Mouse (Mus musculus) CH12.LX (cell line): ENCODE data around the gene Spata13.

Source experiments
- CHD2 ChIP-seq: IDR thresholded peaks from 2 replicates; pipeline ENCODE4 v1.6.1; 2011; ENCODE audit warnings: low read length, improper control_type of control experiment
- CTCF ChIP-seq, 2 experiments: IDR thresholded peaks in 1 of 2; conservative IDR thresholded peaks in 1 of 2; 2 replicates each; pipeline ENCODE4 v1.5.1; 2011 to 2012; ENCODE audit warnings: low read depth in 2 of 2, low read length in 2 of 2, improper control_type of control experiment in 1 of 2, inconsistent platforms in 1 of 2, mild to moderate bottlenecking in 1 of 2, moderate library complexity in 1 of 2
- GABPA ChIP-seq: IDR thresholded peaks from 2 replicates; pipeline ENCODE4 v1.6.1; 2012; ENCODE audit warnings: low read depth, low read length, improper control_type of control experiment, inconsistent platforms; ENCODE audit not compliant: insufficient replicate concordance
- MYC ChIP-seq: IDR thresholded peaks from 2 replicates; pipeline ENCODE4 v1.6.1; 2011; ENCODE audit warnings: low read depth, mild to moderate bottlenecking, improper control_type of control experiment, low read length
- POLR2A ChIP-seq: IDR thresholded peaks from 2 replicates; pipeline ENCODE4 v1.6.1; 2011; ENCODE audit warnings: low read depth, mild to moderate bottlenecking, improper control_type of control experiment, low read length
- TBP ChIP-seq: conservative IDR thresholded peaks from 2 replicates; pipeline ENCODE4 v1.6.1; 2011; ENCODE audit warnings: low read depth, low read length, improper control_type of control experiment
- UBTF ChIP-seq: IDR thresholded peaks from 2 replicates; pipeline ENCODE4 v1.6.1; 2012; ENCODE audit warnings: low read depth, mild to moderate bottlenecking, inconsistent platforms, low read length, improper control_type of control experiment, moderate library complexity
- ZKSCAN1 ChIP-seq: IDR thresholded peaks from 2 replicates; pipeline ENCODE4 v1.6.1; 2012; ENCODE audit warnings: low read depth, inconsistent platforms, low read length, improper control_type of control experiment, borderline replicate concordance

DNA sequence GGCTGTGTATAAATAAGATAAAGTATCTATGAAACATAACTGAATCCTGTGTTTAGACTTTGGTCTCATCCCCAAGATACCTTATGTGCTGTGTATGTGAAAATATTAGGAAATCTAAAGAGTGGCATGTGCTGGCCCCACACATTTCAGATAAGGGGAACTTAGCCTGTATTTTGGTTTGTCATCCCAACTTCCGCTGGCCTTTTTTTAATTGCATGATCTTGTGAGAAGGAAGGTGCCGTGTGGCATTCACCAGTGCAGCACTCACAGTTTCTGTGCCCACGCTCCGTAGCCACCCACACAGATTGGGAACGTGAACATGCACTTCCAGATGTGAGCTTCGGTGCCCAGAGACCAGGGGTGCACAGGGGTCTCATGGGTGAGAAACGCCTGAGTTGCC is 123.9 kb downstream of the Spata13 start:
- TF ChIP-seq CTCF (conservative IDR thresholded peaks at IDR 0.05 in 1 of 2, IDR thresholded peaks at IDR 0.05 in 1 of 2; ENCODE audit: low read depth in 2 of 2, low read length in 2 of 2): no peak
- no peak for TF ChIP-seq ZKSCAN1
- TF ChIP-seq CHD2: no peak
- no peak for TF ChIP-seq POLR2A
- TF ChIP-seq MYC: no peak
- TF ChIP-seq TBP: no peak
- TF ChIP-seq GABPA: no peak
- TF ChIP-seq UBTF: no peak
